Mouse (Mus musculus) adrenal gland, postnatal 10 days (tissue): ENCODE results near the gene Mpv17l2. TPM values are rescaled to one million over a fixed set of nuclear protein-coding genes. Genes with fewer than 3 reads are reported as not detected.
A peak's percentile ranks its signal among the peaks of the same experiment; 100 is the strongest.

Experiments
- DNase-seq: peaks from one replicate; pipeline ENCODE4 v3.0.0; 2021; ENCODE audit warnings: mixed read lengths
- total RNA-seq, 2 experiments: library from RNA; stranded (reverse); gene quantifications; 2 replicates each; pipeline ENCODE4 v1.2.3; 2021

Gene Mpv17l2
- total RNA-seq, 2 experiments from 2014 or later, result 92.9 to 106 TPM

DNA sequence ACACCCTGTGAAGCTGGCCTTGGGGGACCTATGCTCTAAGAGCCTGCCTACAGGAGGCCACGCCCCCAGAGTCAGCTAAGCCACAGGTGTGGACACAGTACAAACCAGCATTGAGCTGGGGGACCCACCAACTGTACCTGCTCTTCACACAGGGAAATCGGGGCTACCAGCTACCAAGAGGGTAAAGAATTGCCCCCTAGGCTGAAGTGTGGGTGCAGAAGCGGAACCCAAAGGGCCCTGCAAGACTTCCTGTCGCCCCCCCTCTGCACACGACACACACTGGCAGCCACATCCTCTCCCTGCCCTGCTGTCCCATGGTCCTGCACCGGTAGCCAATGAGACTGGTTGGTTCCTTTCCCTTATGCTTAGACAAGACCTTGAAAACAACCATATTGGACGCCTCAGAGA, 30.6 kb upstream of the Mpv17l2 start:
- DNase-seq, result no peak

DNA sequence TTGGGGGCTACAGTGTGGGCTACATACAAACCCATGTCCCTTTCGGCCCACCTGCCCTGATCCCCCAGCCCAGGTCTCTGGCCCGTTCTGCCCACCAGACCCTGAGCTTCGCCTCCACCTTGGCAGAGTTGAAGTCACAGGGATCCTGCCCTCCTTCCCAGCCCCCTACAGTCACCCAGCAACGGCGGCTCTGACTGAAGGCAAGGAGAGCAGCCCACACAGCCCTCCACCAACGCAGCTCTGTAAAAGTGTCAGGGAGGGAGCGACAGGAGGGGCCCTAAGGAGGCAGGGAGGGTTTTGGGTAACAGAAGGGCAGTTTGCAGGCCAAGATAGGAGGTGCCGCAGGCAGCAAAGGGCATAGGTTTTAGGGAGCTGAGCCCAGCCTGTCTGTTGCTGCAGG, 30.1 kb upstream of the Mpv17l2 start:
- no peak for DNase-seq

DNA sequence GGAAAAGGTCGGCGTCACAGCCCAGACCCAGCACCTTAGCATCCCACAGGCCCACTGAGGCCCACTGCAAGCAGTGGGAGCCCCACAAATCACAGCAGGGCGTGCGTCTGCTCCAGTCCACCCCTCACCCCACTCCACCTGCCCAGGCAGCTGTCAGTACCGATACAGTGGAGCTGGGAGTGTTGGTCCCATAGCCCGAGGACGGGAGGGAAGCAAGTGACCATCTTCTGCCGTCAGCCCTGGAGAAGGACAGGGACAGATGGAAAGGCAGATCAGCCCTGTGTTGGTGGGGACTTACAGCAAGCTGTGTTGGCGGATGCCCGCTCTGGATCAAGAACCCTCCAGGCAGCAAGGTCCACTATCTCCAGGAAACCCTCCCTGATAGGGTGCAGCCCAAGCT, 28.3 kb upstream of the Mpv17l2 start:
- DNase-seq, result no peak

DNA sequence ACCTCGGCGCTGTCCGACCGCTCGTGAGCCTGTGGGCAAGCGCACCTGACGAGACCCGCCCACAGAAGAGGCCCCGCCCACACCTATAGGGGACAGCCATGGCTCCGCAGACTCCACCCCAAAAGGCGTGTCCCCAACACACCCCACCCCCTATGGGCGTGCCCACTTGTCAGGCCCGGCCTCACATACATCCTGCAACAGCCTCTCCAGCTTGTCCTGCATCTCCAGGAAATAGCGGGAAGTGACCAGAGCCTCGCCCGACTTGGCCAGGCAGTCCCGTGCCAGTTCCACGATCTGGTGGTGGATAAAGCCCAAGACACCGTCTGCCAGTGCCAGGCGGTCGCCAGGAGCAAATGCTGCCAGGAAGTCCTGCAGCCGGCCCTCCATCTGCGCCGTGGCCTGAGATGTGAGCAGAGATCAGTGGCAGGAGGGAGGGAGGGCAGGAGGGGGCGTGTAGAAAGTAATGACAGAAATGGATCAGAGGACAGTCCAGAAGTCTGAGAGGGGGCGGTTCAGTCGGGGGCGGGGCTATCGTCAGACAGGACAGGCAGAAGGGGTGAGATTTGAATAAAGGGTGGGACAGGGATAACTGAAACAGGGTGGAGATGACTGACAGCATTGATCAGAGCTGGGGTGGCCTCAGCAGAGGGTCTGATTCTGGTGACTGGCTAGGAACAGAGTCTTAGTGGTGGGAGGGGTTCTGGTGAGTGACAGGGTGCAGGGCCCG, 27.4 kb upstream of the Mpv17l2 start:
- DNase-seq, result no peak

DNA sequence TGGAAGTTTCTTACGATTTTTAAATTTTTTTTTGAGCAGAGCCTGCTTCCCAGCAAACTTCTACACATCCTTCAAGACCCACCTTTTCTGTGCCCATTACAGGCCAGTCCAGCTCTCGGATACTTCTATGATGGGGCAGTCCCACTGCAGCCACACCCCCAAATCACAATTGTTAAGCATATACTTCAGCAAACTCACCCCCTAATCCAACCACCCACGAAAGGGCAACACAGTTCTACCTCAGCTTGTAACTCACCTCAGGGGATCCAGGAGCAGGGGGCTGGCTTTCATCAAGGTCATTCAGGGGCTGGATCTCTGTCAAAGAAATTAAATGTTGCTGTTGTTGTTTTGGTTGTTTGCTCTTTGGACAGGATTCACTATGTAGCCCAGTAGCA, 26.3 kb upstream of the Mpv17l2 start:
- DNase-seq, result no peak

DNA sequence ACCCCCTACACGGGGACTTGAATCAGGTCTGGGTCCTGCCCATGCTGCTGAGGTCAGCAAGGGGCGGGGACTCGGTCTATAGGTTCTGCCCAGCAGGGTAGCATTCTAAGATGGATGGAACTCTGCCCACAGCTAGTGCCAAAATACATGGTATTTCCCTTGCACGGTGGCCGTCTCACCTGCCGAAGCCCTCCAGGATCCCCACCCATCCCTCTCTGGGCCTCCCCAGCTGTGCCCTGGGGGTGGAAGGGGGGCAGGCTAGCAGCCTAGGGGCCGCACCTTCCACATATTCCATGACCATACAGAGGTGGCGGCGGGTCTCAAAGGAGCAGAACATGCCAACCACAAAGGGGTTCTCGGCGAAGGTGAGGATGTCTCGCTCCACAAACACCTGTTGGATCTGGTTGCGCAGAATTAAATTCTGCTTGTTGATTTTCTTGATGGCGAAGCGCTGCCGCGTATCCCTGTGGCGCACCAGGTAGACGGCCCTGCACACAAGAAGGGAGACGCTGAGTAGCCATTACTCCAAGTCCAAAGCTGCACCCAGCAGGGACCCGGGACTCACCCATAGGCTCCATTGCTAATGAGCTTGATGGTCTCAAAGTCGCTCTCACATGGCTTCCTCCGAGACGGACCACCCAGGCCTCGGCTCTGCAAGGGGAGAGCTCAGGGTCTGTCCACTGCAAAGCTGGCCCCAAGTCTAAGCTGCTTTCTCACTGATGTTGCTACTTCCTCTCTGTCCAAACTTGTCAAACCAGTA, 25.7 kb upstream of the Mpv17l2 start:
- no peak for DNase-seq

DNA sequence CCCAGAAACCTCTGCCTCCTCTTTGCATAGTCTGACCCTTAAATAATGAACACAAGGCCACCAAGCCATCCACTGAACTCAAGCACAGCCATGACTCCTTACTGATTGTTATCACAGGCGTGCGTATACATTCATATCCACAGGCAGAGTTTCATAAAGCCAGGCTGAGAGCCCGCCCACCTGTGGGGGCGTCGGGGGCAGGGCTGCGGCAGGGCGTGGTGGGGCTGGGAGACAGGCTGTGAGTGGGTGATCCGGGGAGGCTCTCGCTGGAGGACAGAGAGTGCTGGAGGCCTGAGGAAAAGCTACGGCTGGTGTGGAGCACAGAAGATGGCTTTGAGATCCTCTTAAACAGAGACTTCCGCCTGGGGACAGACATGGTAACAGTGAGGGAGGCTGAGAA, 19.3 kb upstream of the Mpv17l2 start:
- DNase-seq, result no peak

DNA sequence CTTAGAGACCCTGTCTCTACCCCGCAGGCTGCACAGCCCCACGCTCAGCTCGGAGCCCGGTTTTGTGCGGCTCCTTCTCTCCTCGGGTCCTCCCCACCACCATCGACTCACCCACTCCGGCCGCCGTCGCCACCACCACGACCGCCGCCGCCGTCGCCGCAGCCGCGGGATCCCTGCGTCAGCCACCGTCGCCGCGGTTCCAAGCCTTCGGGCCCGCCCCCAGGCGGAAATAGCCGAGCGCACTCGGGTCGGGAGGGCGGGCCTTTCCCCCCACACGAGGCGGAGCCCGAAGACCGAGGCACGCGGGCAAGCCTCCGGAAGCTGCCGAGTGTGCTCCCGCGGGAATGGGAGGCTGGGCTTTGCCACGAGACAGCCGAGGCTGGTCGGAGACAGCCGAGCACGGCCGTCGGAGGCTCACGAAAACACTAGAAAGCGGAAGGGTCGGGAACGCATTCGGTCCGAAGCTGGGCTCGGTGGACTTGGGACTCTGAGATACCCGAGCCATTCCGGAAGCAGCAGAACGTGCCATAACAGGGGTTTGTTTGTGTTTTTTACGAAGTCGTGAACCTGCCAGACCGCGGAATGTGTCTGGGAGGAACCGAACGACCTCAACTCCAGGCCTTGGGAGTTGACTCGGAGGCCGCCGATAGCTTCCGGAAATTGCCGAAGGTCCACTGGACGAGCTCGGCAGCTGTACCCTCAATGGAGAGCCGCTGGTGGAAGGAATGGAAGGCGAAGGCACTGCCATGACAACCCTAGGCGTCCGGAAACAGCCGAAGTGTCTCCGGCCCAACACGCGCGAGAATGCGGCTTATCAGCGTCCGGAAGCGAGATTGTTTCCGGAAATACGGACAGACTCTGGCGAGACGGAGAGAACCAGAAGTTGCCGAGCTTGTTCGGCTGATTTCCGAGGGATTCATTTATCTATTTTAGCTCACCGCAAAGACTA, 16.0 kb upstream of the Mpv17l2 start, which contains the start of gene Pik3r2:
Gene Pik3r2, minus strand, starts transcription at position 218 of the 949 bp plus-strand sequence.
- peak; percentile 99 for DNase-seq

DNA sequence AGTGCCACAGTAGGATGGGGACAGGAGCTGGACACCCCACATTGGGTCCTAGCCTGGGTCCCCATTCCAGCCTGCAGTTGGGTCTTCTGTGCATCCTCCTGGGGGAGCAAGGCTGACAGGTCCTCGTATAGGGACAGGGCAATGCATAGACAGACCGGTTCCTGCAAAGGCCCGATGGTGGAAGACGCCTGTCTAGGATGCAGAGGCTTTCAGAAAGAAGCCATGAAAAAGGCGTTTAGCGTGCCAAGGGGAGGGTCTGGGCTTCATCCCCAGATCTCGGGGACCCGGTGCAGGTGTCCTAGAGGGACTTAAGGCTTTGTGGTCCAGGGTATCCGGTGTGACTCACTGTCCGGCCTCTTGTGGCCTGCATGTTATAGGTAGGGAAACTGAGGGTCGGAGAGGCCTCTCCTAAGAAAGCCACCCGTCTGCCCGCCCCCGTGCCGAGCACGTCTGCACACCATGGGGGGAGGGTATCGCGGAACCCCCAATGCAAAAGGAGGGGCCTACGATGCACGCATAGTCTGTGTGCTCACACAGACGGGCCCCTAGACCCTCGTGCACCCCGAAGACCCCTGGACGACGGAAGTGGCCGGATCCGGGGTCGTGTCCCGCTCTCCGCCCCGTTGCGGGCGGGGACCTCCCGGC, 15.2 kb upstream of the Mpv17l2 start:
- no peak for DNase-seq

DNA sequence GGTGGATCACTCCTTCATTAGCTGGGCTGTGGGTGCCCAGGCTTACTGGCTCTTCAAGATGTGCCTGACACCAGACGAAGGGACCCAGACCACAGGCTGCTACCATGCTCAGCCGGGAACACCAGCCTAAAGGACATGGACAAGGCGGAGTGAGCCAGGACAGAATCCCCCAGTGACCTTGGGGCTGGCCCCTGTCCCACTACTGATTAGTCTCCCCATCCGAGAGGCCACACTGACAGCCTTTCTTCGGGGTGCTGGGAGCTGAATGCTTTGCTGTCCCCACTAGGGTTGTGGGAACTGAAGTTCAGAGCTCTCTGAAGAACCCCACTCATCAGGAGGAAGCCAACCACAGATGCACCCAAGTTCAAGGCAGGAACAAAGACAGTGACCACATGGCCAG, 14.5 kb upstream of the Mpv17l2 start:
- no peak for DNase-seq

DNA sequence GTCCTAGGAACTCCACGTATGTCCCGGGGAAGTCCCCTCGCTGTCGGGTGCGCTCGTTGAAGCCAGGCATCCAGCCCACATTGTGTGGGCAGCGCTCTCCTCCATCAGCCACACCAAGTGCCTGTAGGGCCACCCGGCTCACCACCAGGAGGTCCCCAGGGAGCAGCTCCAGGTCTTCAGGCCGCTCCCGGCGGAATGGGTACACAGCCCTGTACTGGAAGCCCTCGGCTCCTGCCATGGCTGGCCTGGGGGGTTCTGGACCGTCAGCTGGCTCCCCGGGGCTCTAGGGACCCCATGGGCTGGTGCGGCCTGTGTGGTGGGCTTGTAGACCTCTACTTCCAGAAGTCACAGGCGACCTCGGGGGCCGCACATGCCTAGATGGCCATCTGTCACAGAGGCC, 14.0 kb upstream of the Mpv17l2 start:
- DNase-seq, result no peak

DNA sequence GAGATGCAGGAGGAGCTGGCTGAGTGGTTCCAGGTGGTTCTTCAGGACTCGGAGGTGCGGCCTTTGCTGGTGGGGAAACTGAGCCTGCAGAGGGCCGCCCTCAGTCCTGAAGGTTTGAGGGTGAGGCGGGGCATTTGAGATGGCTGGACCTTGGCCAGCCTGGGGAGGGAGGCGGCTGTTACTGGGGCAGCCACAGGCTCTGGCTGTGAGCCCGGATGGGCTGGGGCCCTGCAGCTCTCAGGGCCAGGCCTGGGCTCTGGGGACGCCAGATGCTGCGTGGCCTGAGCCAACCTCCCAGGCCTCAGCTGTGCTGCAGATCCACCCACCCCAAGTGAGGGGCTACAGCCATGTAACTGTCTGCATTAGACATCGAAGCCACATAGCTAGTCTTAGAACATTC, 13.1 kb upstream of the Mpv17l2 start:
- DNase-seq, result peak; percentile 90

DNA sequence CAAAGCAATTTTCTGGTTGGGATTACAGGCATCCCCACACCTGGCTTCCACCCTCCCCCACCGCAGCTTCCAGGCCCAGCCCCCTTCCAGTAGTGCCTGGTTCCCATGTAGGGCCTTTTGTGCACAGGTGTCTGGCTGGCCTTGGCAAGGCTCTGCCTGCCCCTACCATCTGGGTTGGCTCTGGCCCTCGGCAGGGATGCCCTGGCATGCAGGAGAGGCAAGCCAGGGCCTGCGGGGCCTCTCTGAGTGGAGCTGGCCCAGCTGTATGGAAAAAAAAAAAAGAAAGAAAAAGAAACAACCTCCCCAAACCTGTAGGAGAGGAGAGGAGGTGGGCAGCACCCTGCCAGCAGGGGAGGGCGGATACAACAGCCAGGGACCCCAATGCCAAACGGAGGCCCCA, 12.7 kb upstream of the Mpv17l2 start:
- DNase-seq, result no peak

DNA sequence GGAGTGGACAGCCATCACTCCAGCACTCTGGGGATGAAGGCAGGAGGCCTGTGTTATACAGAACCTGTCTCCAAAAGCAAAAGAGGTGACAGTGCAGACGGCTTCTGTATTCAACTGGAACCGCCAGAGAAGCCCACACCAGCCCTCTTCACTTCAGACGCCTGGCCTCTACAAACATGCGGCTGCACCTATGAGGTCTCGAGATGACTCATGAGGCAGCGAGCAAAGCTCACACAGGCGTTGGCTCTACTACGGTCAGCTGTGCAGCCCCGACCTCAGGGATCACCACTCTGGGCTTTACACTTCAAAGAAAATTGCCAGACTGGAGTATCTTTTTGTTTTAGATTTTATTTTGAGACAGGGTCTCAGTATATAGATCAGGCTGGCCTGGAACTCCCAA, 12.1 kb upstream of the Mpv17l2 start:
- DNase-seq, result no peak

DNA sequence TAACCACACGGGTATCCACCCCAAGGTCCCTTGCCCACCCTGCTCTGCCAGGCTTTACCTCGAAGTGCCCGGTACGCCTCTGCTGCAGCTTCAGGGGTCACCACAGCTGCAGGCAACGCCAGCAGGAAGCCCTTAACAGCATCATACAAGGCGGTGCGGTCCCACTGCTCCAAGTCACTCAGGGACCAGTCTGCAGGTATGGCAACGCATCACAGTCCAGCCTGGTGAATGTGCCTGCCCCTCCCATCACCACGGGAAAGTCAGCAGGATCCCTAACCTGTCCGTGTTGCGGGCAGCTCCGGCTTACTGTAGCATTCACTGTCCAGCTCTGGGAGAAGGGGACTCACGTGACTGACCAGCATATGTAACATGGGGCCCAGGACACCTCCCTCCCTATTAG, 11.3 kb upstream of the Mpv17l2 start:
- no peak for DNase-seq

DNA sequence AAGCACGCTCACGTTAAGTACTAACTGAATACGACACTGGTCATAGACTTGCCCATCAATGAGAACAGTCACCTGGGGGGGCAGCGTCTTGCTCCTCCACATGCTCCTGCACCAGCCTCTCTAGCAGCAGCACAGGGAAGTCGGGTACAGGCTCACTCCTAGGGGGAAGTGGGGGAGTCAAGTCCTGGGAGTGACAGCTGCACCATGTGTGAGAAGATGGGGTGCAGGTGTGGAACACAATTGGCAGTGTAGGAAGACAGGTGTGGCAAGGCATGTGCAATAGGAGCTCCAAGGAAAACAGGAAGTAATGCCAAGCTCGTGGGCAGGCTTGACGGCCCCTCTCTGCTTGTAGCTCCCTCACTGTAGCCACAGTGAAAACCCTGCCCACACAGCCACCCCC, 10.5 kb upstream of the Mpv17l2 start:
- DNase-seq, result no peak

DNA sequence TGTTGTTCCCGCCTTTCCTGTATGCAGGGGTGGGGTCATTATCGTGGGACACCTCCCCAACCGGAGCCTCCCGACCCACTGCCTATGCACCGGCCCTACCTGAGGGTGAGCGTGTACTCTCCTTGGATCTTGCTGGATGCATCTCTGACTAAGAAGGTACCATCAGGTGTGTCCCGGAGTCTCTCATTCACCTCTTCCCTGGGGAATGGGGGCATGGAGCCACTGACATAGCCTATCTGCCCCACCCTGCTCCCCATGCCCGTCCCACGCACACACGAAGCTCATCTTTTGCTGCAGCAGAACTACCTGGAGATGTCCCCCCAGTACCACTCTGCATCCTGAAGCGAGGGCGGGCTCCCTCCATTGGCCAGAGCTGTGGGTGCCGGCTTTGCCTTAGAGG, 10.0 kb upstream of the Mpv17l2 start:
- DNase-seq, result no peak

DNA sequence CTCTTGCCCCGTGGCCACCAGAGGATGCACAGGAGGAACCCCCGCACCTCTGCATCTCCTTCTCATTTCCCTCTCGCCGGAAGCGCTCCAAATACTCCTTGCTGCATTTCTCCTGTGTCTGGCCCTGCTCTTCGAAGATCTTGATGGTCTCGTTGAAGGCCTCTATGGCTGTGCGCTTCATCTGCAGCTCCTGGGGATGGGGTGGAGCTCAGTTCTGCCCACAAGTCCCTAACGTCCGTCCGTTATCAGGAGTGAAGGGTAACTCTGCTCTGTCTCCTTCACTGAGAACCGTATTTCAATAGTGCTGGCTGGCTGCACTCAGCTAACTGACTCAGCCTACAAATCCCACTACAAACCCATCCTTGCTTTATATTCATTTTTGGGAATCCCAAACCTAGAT, 9.1 kb upstream of the Mpv17l2 start:
- DNase-seq, result no peak

DNA sequence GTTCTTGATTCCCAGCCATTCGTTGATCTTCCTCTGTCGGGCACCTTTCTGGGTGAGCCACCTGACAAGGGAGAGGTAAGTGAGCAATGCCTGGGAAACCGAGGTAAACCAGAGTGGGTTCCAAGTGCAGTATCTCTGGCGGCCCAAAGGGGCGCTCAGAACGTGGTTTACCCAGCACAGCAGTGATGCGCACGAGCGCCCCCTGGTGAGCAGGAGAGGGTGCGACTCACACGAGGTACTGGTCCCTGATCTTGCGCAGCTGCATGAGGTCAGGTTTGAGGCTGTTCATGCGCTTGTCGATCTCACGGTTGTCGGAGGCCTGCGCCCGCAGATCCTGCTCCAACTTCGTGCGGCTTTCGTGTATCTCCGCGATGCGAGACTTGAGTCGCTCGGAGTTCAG, 8.6 kb upstream of the Mpv17l2 start:
- peak; percentile 98 for DNase-seq

DNA sequence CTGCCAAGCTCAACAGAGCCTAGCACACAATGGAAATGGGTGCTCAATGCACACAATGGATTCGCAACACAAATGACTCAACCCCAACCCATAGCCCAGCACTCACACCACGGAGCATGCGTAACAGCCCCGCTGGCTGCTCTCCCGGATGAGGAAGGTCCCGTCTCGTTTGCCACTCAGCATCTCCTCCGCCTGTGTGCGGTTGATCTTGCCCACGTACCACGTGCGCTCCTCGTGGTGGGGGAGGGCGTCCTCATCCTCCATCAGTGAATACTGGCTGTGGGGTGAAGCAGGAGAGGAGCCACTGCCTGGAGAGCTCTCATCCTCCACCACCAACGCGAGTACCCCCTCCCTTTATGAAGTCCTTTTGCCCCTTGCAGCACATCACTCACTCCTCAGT, 8.2 kb upstream of the Mpv17l2 start:
- no peak for DNase-seq

DNA sequence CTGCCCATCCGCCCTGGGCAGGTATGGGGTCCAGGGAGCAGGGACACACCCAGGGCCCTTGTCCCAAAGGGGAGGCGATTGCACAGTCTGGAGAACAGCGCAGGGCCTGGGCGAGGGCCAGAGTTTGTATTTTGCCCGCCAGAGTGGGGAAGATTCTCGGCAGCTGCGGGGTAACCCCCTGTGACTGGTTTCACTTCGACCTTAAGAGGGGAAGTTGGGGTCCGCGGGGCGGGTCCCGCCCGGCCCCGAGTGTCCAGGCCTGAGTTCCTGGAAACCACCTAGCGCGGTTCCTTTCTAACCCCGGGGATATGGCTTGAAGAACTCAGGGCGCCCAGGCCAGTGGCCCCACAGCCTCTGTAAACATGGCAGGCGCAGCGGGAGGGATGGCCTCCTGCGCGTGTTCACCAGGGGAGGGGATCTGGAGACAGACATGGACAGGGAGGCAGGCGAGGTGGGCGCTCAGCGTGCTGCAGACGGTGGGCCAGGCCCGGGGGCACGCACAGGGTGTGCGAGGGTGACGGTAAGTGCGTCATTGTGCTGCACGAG, 7.6 kb upstream of the Mpv17l2 start:
- DNase-seq, result no peak

DNA sequence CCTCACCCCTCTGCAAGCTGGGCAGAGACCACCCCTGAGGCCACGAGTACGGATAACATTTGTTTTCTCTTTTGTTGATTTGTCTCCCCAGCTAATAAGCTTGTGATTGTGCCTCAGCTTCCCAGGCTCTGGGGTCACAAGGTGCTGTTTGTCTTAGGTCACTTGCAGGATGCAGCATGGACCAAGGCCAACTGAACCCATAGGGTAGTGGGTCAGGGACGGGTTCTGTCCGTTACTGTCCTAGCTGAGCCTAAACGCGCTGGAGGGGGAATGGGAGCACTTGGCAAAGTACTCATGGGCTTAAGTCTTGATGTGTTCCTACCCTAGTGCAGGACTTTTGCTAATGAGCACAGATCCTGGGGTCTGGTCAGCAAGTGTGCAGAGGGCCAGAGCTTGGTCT, 6.8 kb upstream of the Mpv17l2 start:
- DNase-seq, result no peak
